Mouse (Mus musculus): ENCODE measurements at regions not wholly inside any gene's neighbourhood (a gene's known extent, or its start where the extent isn't known, plus 50 kb on each side); places are given as distances from the start of the nearest gene placed in this dataset.

GRCm38 (mm10) chr3:139135371-139135770, 60.4 kb upstream of the Rap1gds1 start:
- no peak for ATAC-seq (ENCODE audit: extremely low read depth, insufficient number of reproducible peaks, low FRiP score, poor library complexity, severe bottlenecking)

GRCm38 (mm10) chr3:139136044-139136443, 61.0 kb upstream of the Rap1gds1 start:
- no peak for ATAC-seq (ENCODE audit: extremely low read depth, insufficient number of reproducible peaks, low FRiP score, poor library complexity, severe bottlenecking)

GRCm38 (mm10) chr3:139152654-139153053, 52.8 kb upstream of the Stpg2 start:
- ATAC-seq (ENCODE audit: extremely low read depth, insufficient number of reproducible peaks, low FRiP score, poor library complexity, severe bottlenecking), result peak; percentile 23; the same call in 1 of the 2 replicates

- ATAC-seq (ENCODE audit: extremely low read depth, insufficient number of reproducible peaks, low FRiP score, poor library complexity, severe bottlenecking), result no peak
Measured at GRCm38 (mm10) chr3:139154294-139154693, 51.2 kb upstream of the Stpg2 start.

All from neutrophil, adult 5-6 weeks (primary cell).